Mouse (Mus musculus): Measurements from ENCODE around the gene Ccdc34.
A peak's percentile ranks its signal among the peaks of the same experiment; 100 is the strongest.
"Not testable (repeated sequence)": the region's sequence is repeated elsewhere in the genome, so short reads cannot be mapped to it uniquely, and the experiment has no call there.

The Ccdc34 gene

GRCm38 (mm10) chr2:110080532-110080931, 62.9 kb downstream of the Ccdc34 start:
- DNase-seq (ENCODE audit: low spot score) = no peak

- no peak for DNase-seq (ENCODE audit: low spot score)
Measured at GRCm38 (mm10) chr2:110082975-110083374, 65.4 kb downstream of the Ccdc34 start.

- no peak for DNase-seq (ENCODE audit: low spot score)
Measured at GRCm38 (mm10) chr2:110085701-110086143, 68.1 kb downstream of the Ccdc34 start.

- no peak for DNase-seq (ENCODE audit: low spot score)
Measured at GRCm38 (mm10) chr2:110114133-110114532, 96.5 kb downstream of the Ccdc34 start.

- DNase-seq (ENCODE audit: low spot score) = no peak
Measured at GRCm38 (mm10) chr2:110129396-110129795, 111.8 kb downstream of the Ccdc34 start.

- DNase-seq (ENCODE audit: low spot score) = no peak
Measured at GRCm38 (mm10) chr2:110131573-110131972, 114.0 kb downstream of the Ccdc34 start.

- DNase-seq (ENCODE audit: low spot score) = no peak
Measured at GRCm38 (mm10) chr2:110133356-110134115, 115.9 kb downstream of the Ccdc34 start.

- no peak for DNase-seq (ENCODE audit: low spot score)
Measured at GRCm38 (mm10) chr2:110134765-110135594, 117.4 kb downstream of the Ccdc34 start.

- DNase-seq (ENCODE audit: low spot score) = no peak
Measured at GRCm38 (mm10) chr2:110137291-110137690, 119.7 kb downstream of the Ccdc34 start.

- DNase-seq (ENCODE audit: low spot score) = no peak
Measured at GRCm38 (mm10) chr2:110138096-110138495, 120.5 kb downstream of the Ccdc34 start.

GRCm38 (mm10) chr2:110147980-110148379, 130.4 kb downstream of the Ccdc34 start:
- not testable (repeated sequence) for DNase-seq (ENCODE audit: low spot score)

- no peak for DNase-seq (ENCODE audit: low spot score)
Measured at GRCm38 (mm10) chr2:110149246-110149645, 131.6 kb downstream of the Ccdc34 start.

GRCm38 (mm10) chr2:110156321-110156720, 138.7 kb downstream of the Ccdc34 start:
- no peak for DNase-seq (ENCODE audit: low spot score)

- DNase-seq (ENCODE audit: low spot score) = no peak
Measured at GRCm38 (mm10) chr2:110165003-110165402, 147.4 kb downstream of the Ccdc34 start.

- DNase-seq (ENCODE audit: low spot score) = no peak
Measured at GRCm38 (mm10) chr2:110167694-110168093, 150.1 kb downstream of the Ccdc34 start.

GRCm38 (mm10) chr2:110168361-110168760, 150.7 kb downstream of the Ccdc34 start:
- DNase-seq (ENCODE audit: low spot score) = no peak

GRCm38 (mm10) chr2:110172456-110172855, 154.8 kb downstream of the Ccdc34 start:
- DNase-seq (ENCODE audit: low spot score) = no peak

- DNase-seq (ENCODE audit: low spot score) = no peak
Measured at GRCm38 (mm10) chr2:110173818-110174247, 156.2 kb downstream of the Ccdc34 start.

- no peak for DNase-seq (ENCODE audit: low spot score)
Measured at GRCm38 (mm10) chr2:110176761-110177400, 159.3 kb downstream of the Ccdc34 start.

GRCm38 (mm10) chr2:110177406-110177805, 159.8 kb downstream of the Ccdc34 start:
- DNase-seq (ENCODE audit: low spot score) = no peak

GRCm38 (mm10) chr2:110177879-110178278, 160.3 kb downstream of the Ccdc34 start:
- DNase-seq (ENCODE audit: low spot score) = peak; percentile 76

GRCm38 (mm10) chr2:110179669-110180315, 162.2 kb downstream of the Ccdc34 start:
- peak; percentile 58 for DNase-seq (ENCODE audit: low spot score)
